Mouse (Mus musculus): ENCODE data around the gene Arhgef1. TPM values are rescaled to one million over a fixed set of nuclear protein-coding genes. Genes with fewer than 3 reads are reported as not detected.

Gene Arhgef1
- polyA plus RNA-seq, 1 experiment = 139 TPM

Other genes starting within 250 kb of the Arhgef1 start
- gene Tex101, start 226.2 kb upstream of the Arhgef1 start, polyA plus RNA-seq (2012; rRNA removed) = 0.58 TPM in 1 of 2 replicates, not detected in the other
- 0.18 TPM in 1 of 2 replicates, not detected in the other for gene BC049730, start 193.7 kb upstream of the Arhgef1 start, polyA plus RNA-seq (2012; rRNA removed)
- gene Gm4763, start 176.0 kb upstream of the Arhgef1 start, polyA plus RNA-seq (2012; rRNA removed) = 0.25 TPM in 1 of 2 replicates, not detected in the other
- gene Cd177, start 142.6 kb upstream of the Arhgef1 start, polyA plus RNA-seq (2012; rRNA removed) = 1.1 and 3.3 TPM in 2 replicates
- gene Ceacam10, start 125.7 kb upstream of the Arhgef1 start, polyA plus RNA-seq (2012; rRNA removed) = 533 and 579 TPM in 2 replicates
- 2.1 and 2.2 TPM in 2 replicates for gene Gm9844, start 40.7 kb upstream of the Arhgef1 start, polyA plus RNA-seq (2012; rRNA removed)
- 1.4 and 2.8 TPM in 2 replicates for gene Lypd4, start 33.0 kb upstream of the Arhgef1 start, polyA plus RNA-seq (2012; rRNA removed)
- gene Dmrtc2, start 32.9 kb upstream of the Arhgef1 start, polyA plus RNA-seq (2012; rRNA removed) = 0.38 and 0.39 TPM in 2 replicates
- gene Rps19, start 18.5 kb upstream of the Arhgef1 start, polyA plus RNA-seq (2012; rRNA removed) = 468 and 584 TPM in 2 replicates
- gene Cd79a, start 5.5 kb upstream of the Arhgef1 start, polyA plus RNA-seq (2012; rRNA removed) = 2.5 and 4.3 TPM in 2 replicates
- not detected in 2 replicates for gene Gm4881, start 41.6 kb downstream of the Arhgef1 start, polyA plus RNA-seq (2012; rRNA removed)
- gene Rabac1, start 69.8 kb downstream of the Arhgef1 start, polyA plus RNA-seq (2012; rRNA removed) = 741 and 777 TPM in 2 replicates
- 3.0 TPM in 2 replicates for gene Atp1a3, start 103.0 kb downstream of the Arhgef1 start, polyA plus RNA-seq (2012; rRNA removed)
- 15.1 and 15.7 TPM in 2 replicates for gene Grik5, start 169.4 kb downstream of the Arhgef1 start, polyA plus RNA-seq (2012; rRNA removed)
- gene Zfp574, start 169.7 kb downstream of the Arhgef1 start, polyA plus RNA-seq (2012; rRNA removed) = 15.9 and 21.7 TPM in 2 replicates